Mouse (Mus musculus) heart, postnatal 0 days (tissue): ENCODE results near the gene Tmem132d. TPM values are rescaled to one million over a fixed set of nuclear protein-coding genes. Genes with fewer than 3 reads are reported as not detected.
"Not testable (repeated sequence)": the region's sequence is repeated elsewhere in the genome, so short reads cannot be mapped to it uniquely, and the experiment has no call there.

Source experiments
- ATAC-seq: fragments of 200-750 bp; cut with Nextera tagmentation; 2 replicates; pipeline ENCODE4 v1.8.0; 2017; ENCODE audit warnings: low read depth, moderate number of reproducible peaks, moderate library complexity; ENCODE audit not compliant: insufficient read depth
- DNase-seq: peaks from one replicate; pipeline ENCODE4 v3.0.0-alpha.2; 2016; ENCODE audit warnings: low spot score
- H3K27ac ChIP-seq: fragments of 300-500 bp; sonication (generic); 2 replicates; pipeline ENCODE4 v1.5.1; 2014; ENCODE audit warnings: low read depth, mild to moderate bottlenecking
- H3K27me3 ChIP-seq: fragments of 300-500 bp; sonication (generic); 2 replicates; pipeline ENCODE4 v1.6.1; 2014; ENCODE audit warnings: low read length, mixed read lengths; ENCODE audit not compliant: control insufficient read depth, insufficient read depth
- H3K36me3 ChIP-seq: fragments of 300-500 bp; sonication (generic); replicated peaks from 2 replicates; pipeline ENCODE4 v1.6.1; 2014; ENCODE audit warnings: low read length, mixed read lengths; ENCODE audit not compliant: control insufficient read depth, insufficient read depth
- H3K4me1 ChIP-seq: fragments of 300-500 bp; sonication (generic); 2 replicates; pipeline ENCODE4 v1.6.1; 2014; ENCODE audit warnings: antibody characterized with exemption; ENCODE audit not compliant: control insufficient read depth, insufficient read depth
- H3K4me2 ChIP-seq: fragments of 300-500 bp; sonication (generic); 2 replicates; pipeline ENCODE4 v1.6.1; 2014; ENCODE audit warnings: low read depth, mild to moderate bottlenecking, low read length, moderate library complexity
- H3K4me3 ChIP-seq: fragments of 300-500 bp; sonication (generic); 2 replicates; pipeline ENCODE4 v1.5.1; 2014; ENCODE audit warnings: low read depth, low read length
- H3K9ac ChIP-seq: fragments of 300-500 bp; sonication (generic); replicated peaks from 2 replicates; pipeline ENCODE4 v1.6.1; 2014; ENCODE audit warnings: low read depth, low read length, mixed read lengths
- H3K9me3 ChIP-seq: fragments of 300-500 bp; sonication (generic); replicated peaks from 2 replicates; pipeline ENCODE4 v1.6.1; 2016; ENCODE audit warnings: low read length; ENCODE audit not compliant: control insufficient read depth
- CTCF ChIP-seq: IDR thresholded peaks from 2 replicates; pipeline ENCODE4 v1.5.1; 2016; ENCODE audit warnings: antibody characterized with exemption, control low read depth, low read depth
- EP300 ChIP-seq: IDR thresholded peaks from 2 replicates; pipeline ENCODE4 v1.6.1; 2016; ENCODE audit warnings: antibody characterized with exemption, low read depth
- WGBS: fragments of 180-500 bp; shearing (Covaris S2); extraction: QIAGEN DNeasy Blood & Tissue Kit; methylation state at CpG from one replicate; pipeline ENCODE4 v1.1.7; 2014; 5-methylcytosine and 5-hydroxymethylcytosine counted together
- polyA plus RNA-seq: library from polyadenylated mRNA; unstranded; fragments of >200 nt; fragmentation: Nextera tagmentation; extraction: Ambion mirVana; gene quantifications from 2 replicates; pipeline ENCODE4 v1.2.1, GENCODE M21; 2015
- total RNA-seq: library from RNA; depleted of rRNA; stranded (reverse); fragments of >200 nt; gene quantifications from 2 replicates; pipeline ENCODE4 v1.2.3, GENCODE M21; 2014; ENCODE audit warnings: low replicate concordance

The Tmem132d gene
- total and polyA plus RNA-seq, 2 experiments from 2014 or later: 0.04 TPM; not detected in 1

DNA sequence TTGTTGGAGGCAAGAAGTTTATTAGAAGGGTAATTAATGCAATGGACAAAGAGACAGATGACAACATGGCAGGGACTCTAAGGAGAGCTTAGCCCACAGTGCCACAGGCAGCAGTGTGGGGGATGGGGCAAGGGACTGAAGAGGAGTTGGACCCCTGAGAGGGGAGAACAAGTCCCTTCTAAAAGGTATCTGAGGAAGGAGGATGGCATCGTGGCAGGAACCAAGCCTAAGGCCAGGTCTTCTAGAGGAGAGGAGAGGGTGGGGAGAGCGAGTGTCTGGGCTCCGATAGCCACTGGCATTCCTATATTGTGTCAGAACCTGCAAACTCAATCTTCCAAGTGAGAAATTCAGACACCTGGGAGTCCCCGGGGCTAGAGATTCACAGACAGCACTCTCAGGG, 674.3 kb downstream of the Tmem132d start:
- TF ChIP-seq EP300: no peak

GRCm38 (mm10) chr5:127756671-127757423, 676.0 kb downstream of the Tmem132d start:
- Histone ChIP-seq H3K4me2 (no peak overlapping the region), H3K9me3 (0 out of 2 replicates have a peak, but pooled peaks cover 9% of the 10 kb centered on the region), H3K36me3 (no peaks in the 10 kb centered on the region), H3K27me3 (no peaks in the 10 kb centered on the region), H3K9ac (no peak overlapping the region), H3K4me3 (no peak overlapping the region), H3K4me1 (no peaks in the 10 kb centered on the region), H3K27ac (no peak overlapping the region)
- ATAC-seq: no peak
- no peak for DNase-seq
- WGBS: 62% methylated on average over 4 of the region's 4 CpGs
- no peak for TF ChIP-seq CTCF
- TF ChIP-seq EP300: no peak

More for the DNA sequence above, 674.3 kb downstream of the Tmem132d start:
- no peak for ATAC-seq
- no peak overlapping the region for H3K4me3 ChIP-seq
- 0 out of 2 replicates have a peak, but pooled peaks cover 7% of the 10 kb centered on the region for H3K9me3 ChIP-seq
- 56% methylated on average over 4 of the region's 4 CpGs for WGBS
- no peaks in the 10 kb centered on the region for H3K36me3 ChIP-seq
- H3K27me3 ChIP-seq: no peaks in the 10 kb centered on the region
- H3K4me1 ChIP-seq: no peaks in the 10 kb centered on the region
- no peak overlapping the region for H3K9ac ChIP-seq
- H3K27ac ChIP-seq: no peak overlapping the region
- no peak for DNase-seq
- H3K4me2 ChIP-seq: no peak overlapping the region

GRCm38 (mm10) chr5:127756011-127756410, 676.9 kb downstream of the Tmem132d start:
- no peak overlapping the region for H3K4me3 ChIP-seq
- H3K4me1 ChIP-seq: no peaks in the 10 kb centered on the region
- 71% methylated on average over 3 of the region's 3 CpGs for WGBS
- H3K36me3 ChIP-seq: no peaks in the 10 kb centered on the region
- H3K9ac ChIP-seq: no peak overlapping the region
- ATAC-seq (no peak), DNase-seq (no peak)
- TF ChIP-seq CTCF (no peak), EP300 (no peak)
- 0 out of 2 replicates have a peak, but pooled peaks cover 9% of the 10 kb centered on the region for H3K9me3 ChIP-seq
- H3K27ac ChIP-seq: no peak overlapping the region
- no peaks in the 10 kb centered on the region for H3K27me3 ChIP-seq
- no peak overlapping the region for H3K4me2 ChIP-seq

DNA sequence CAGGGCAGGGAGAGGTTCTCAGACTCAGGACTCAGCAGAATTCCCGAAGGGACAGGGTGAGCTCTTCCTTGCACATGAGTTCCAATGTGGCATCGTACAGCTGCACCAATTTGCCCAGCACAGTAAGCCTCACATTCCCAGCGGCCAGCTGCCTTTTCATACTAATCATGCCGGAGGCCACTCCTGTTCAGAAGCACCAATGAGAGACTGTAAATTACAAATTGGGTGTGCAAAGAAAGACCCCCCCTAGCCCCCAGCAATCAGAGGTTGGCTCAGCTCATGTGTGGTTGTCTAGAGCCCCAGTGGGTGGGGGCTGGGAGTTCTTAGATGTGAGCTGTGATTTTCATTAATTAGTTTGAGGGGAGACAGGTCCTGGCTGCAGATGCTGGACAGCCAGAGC, 677.3 kb downstream of the Tmem132d start:
- Histone ChIP-seq H3K36me3 (no peaks in the 10 kb centered on the region), H3K9me3 (0 out of 2 replicates have a peak, but pooled peaks cover 9% of the 10 kb centered on the region), H3K27me3 (no peaks in the 10 kb centered on the region), H3K27ac (no peak overlapping the region), H3K4me2 (no peak overlapping the region), H3K9ac (no peak overlapping the region), H3K4me3 (no peak overlapping the region), H3K4me1 (no peaks in the 10 kb centered on the region)
- 71% methylated on average over 4 of the region's 4 CpGs for WGBS
- ATAC-seq (no peak), DNase-seq (no peak)
- TF ChIP-seq CTCF: no peak
- no peak for TF ChIP-seq EP300

DNA sequence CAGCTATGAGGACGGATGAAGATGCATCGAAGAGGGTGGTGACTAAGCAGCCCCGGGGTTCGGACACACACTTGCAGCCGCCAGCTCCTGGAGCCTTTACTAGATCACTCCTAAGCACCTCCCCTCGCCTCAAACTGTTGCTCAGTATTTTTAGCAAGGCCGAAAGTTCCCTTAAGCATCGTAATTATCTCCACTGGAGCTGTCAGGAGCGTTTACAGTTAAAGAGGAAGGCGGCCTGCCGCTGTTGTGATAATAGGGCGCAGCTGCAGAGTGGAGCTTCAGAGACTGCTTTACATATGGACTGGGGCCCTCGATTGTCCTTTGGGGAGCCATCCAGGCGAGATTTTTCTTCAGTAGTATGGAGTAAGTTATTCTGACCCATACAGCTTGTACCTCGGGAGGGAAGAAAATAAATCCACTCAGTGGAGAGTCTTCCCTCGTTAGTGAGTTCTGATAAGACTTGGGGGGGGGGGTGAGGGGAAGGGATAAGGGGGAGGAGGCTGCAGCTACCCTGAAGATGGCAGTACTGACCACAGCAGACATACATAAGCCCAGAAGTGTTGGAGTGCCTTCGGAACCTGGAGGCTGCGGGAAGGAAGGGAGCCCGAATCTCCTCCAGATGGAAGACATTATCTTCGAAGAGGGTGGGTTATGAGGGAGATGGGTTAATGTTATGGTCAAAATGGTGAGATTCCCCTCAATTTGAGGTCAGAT, 681.5 kb downstream of the Tmem132d start:
- Histone ChIP-seq H3K9ac (no peak overlapping the region), H3K4me3 (no peak overlapping the region), H3K4me2 (no peak overlapping the region), H3K27me3 (no peaks in the 10 kb centered on the region), H3K9me3 (0 out of 2 replicates have a peak, but pooled peaks cover 5% of the 10 kb centered on the region), H3K27ac (no peak overlapping the region), H3K36me3 (no peaks in the 10 kb centered on the region), H3K4me1 (no peaks in the 10 kb centered on the region)
- TF ChIP-seq CTCF (no peak), EP300 (no peak)
- DNase-seq (no peak), ATAC-seq (no peak)
- 15% methylated on average over 20 of the region's 20 CpGs for WGBS

DNA sequence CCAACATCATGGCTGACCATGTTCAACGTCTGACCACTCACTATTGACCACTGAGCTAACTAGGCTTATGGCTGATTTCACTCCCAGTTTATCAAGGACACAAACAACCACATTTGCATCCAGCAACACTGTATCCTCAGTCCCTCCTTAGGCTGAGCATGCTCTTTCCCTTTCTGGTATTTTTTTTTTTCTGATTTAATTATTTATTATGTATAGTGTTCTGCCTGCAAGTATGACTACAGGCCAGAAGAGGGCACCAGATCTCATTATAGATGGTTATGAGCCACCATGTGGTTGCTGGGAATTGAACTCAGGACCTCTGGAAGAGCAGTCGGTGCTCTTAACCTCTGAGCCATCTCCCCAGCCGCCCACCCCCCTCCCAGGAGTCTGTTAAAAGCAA, 683.3 kb downstream of the Tmem132d start:
- not testable (repeated sequence) for H3K4me2 ChIP-seq, H3K9me3 ChIP-seq, H3K27ac ChIP-seq, H3K27me3 ChIP-seq, DNase-seq, H3K36me3 ChIP-seq, H3K9ac ChIP-seq, ATAC-seq, H3K4me1 ChIP-seq, H3K4me3 ChIP-seq
- WGBS: 78% methylated on average over 3 of the region's 3 CpGs
